Mouse (Mus musculus): Measurements from ENCODE around the gene Yap1. TPM values are rescaled to one million over a fixed set of nuclear protein-coding genes. Genes with fewer than 3 reads are reported as not detected.

Gene Yap1
- 8.3 and 8.7 TPM in 2 replicates for polyA plus RNA-seq (2016; fragmentation: Nextera tagmentation; extraction: Ambion mirVana)

GRCm38 (mm10) chr9:8004370-8004991 lies at the start of gene Yap1:
Gene Yap1, minus strand, starts transcription at chr9:8004596.
- peak; percentile 66 for ATAC-seq
- 0 out of 2 replicates have a peak, but pooled peaks cover 4% of the 10 kb centered on the region for H3K36me3 ChIP-seq
- 1% methylated on average over 57 of the region's 79 CpGs for WGBS (ENCODE audit: insufficient replicate concordance)
- peak within 1 kb of the TSS; percentile 82 for H3K27ac ChIP-seq
- H3K27me3 ChIP-seq (replicated peaks) = peaks cover 95% of the 10 kb centered on the region
- peaks cover 8% of the 10 kb centered on the region; the same call in 1 of the 2 replicates for H3K4me1 ChIP-seq
- peak within 1 kb of the TSS; percentile 67 for H3K9ac ChIP-seq
- H3K4me2 ChIP-seq = peak within 1 kb of the TSS; percentile 62
- H3K4me3 ChIP-seq = peak within 1 kb of the TSS; percentile 61
- no peaks in the 10 kb centered on the region for H3K9me3 ChIP-seq (replicated peaks)

GRCm38 (mm10) chr9:8043044-8043387 lies 38.6 kb upstream of the Yap1 start:
- ATAC-seq = peak; percentile 40; the same call in 1 of the 2 replicates
- Histone ChIP-seq H3K9me3 (replicated peaks) (no peaks in the 10 kb centered on the region), H3K36me3 (no peaks in the 10 kb centered on the region), H3K4me3 (peak overlapping the region; percentile 75), H3K9ac (peak overlapping the region; percentile 71; the same call in 1 of the 2 replicates), H3K4me2 (peak overlapping the region; percentile 91), H3K27ac (no peak overlapping the region), H3K27me3 (replicated peaks) (0 out of 2 replicates have a peak, but pooled peaks cover 4% of the 10 kb centered on the region), H3K4me1 (peaks cover 24% of the 10 kb centered on the region)
- 22% methylated on average over 5 of the region's 5 CpGs for WGBS (ENCODE audit: insufficient replicate concordance)

GRCm38 (mm10) chr9:8042338-8043043 lies 38.1 kb upstream of the Yap1 start, which contains the start of gene Cfap300:
Gene Cfap300, minus strand, starts transcription at chr9:8042823.
- ATAC-seq = peak; percentile 95
- H3K9me3 ChIP-seq (replicated peaks) = no peaks in the 10 kb centered on the region
- no peak within 1 kb of the TSS; the same call in 1 of the 2 replicates for H3K27ac ChIP-seq
- H3K36me3 ChIP-seq = no peaks in the 10 kb centered on the region
- H3K4me1 ChIP-seq = peaks cover 24% of the 10 kb centered on the region
- H3K4me2 ChIP-seq = peak within 1 kb of the TSS; percentile 91
- peak within 1 kb of the TSS; percentile 75 for H3K4me3 ChIP-seq
- WGBS (ENCODE audit: insufficient replicate concordance) = under 1% methylated on average over 39 of the region's 39 CpGs
- 0 out of 2 replicates have a peak, but pooled peaks cover 4% of the 10 kb centered on the region for H3K27me3 ChIP-seq (replicated peaks)
- H3K9ac ChIP-seq = peak within 1 kb of the TSS; percentile 71

- Histone ChIP-seq H3K4me3 (no peak overlapping the region), H3K27ac (no peak overlapping the region), H3K9ac (no peak overlapping the region), H3K36me3 (no peaks in the 10 kb centered on the region), H3K9me3 (replicated peaks) (no peaks in the 10 kb centered on the region), H3K27me3 (replicated peaks) (0 out of 2 replicates have a peak, but pooled peaks cover 7% of the 10 kb centered on the region), H3K4me2 (peak overlapping the region; percentile 27), H3K4me1 (peaks cover 14% of the 10 kb centered on the region)
- 11% methylated on average over 7 of the region's 7 CpGs for WGBS (ENCODE audit: insufficient replicate concordance)
- ATAC-seq = peak; percentile 55
Observed at GRCm38 (mm10) chr9:8035546-8035945, 31.1 kb upstream of the Yap1 start.

- no peaks in the 10 kb centered on the region for H3K36me3 ChIP-seq
- no peak overlapping the region for H3K27ac ChIP-seq
- H3K27me3 ChIP-seq (replicated peaks) = 0 out of 2 replicates have a peak, but pooled peaks cover 7% of the 10 kb centered on the region
- H3K9ac ChIP-seq = no peak overlapping the region
- no peaks in the 10 kb centered on the region for H3K9me3 ChIP-seq (replicated peaks)
- peak overlapping the region; percentile 27; the same call in 1 of the 2 replicates for H3K4me2 ChIP-seq
- ATAC-seq = no peak
- 37% methylated on average over 4 of the region's 4 CpGs for WGBS (ENCODE audit: insufficient replicate concordance)
- no peak overlapping the region for H3K4me3 ChIP-seq
- H3K4me1 ChIP-seq = peaks cover 14% of the 10 kb centered on the region
Observed at GRCm38 (mm10) chr9:8035091-8035490, 30.7 kb upstream of the Yap1 start.

- 0 out of 2 replicates have a peak, but pooled peaks cover 7% of the 10 kb centered on the region for H3K27me3 ChIP-seq (replicated peaks)
- no peaks in the 10 kb centered on the region for H3K36me3 ChIP-seq
- WGBS (ENCODE audit: insufficient replicate concordance) = 45% methylated on average over 1 of the region's 1 CpGs
- peaks cover 6% of the 10 kb centered on the region; the same call in 1 of the 2 replicates for H3K4me1 ChIP-seq
- no peak for ATAC-seq
- H3K9ac ChIP-seq = no peak overlapping the region
- H3K27ac ChIP-seq = no peak overlapping the region
- H3K4me3 ChIP-seq = no peak overlapping the region
- H3K9me3 ChIP-seq (replicated peaks) = no peaks in the 10 kb centered on the region
- H3K4me2 ChIP-seq = no peak overlapping the region
Observed at GRCm38 (mm10) chr9:8034143-8034542, 29.7 kb upstream of the Yap1 start.

GRCm38 (mm10) chr9:8032847-8033246 lies 28.5 kb upstream of the Yap1 start:
- H3K36me3 ChIP-seq = no peaks in the 10 kb centered on the region
- H3K9me3 ChIP-seq (replicated peaks) = no peaks in the 10 kb centered on the region
- no peak overlapping the region for H3K9ac ChIP-seq
- no peak for ATAC-seq
- H3K27ac ChIP-seq = no peak overlapping the region
- 75% methylated on average over 5 of the region's 5 CpGs for WGBS (ENCODE audit: insufficient replicate concordance)
- 0 out of 2 replicates have a peak, but pooled peaks cover 7% of the 10 kb centered on the region for H3K27me3 ChIP-seq (replicated peaks)
- H3K4me3 ChIP-seq = no peak overlapping the region
- H3K4me1 ChIP-seq = 0 out of 2 replicates have a peak, but pooled peaks cover 5% of the 10 kb centered on the region
- no peak overlapping the region for H3K4me2 ChIP-seq

- no peak for ATAC-seq
- Histone ChIP-seq H3K4me1 (no peaks in the 10 kb centered on the region), H3K4me3 (no peak overlapping the region), H3K9ac (no peak overlapping the region), H3K27me3 (replicated peaks) (peaks cover 29% of the 10 kb centered on the region), H3K36me3 (no peaks in the 10 kb centered on the region), H3K27ac (no peak overlapping the region), H3K4me2 (no peak overlapping the region), H3K9me3 (replicated peaks) (no peaks in the 10 kb centered on the region)
- 66% methylated on average over 5 of the region's 5 CpGs for WGBS (ENCODE audit: insufficient replicate concordance)
Observed at GRCm38 (mm10) chr9:8018609-8019008, 14.2 kb upstream of the Yap1 start.

- Histone ChIP-seq H3K27ac (no peak overlapping the region), H3K4me1 (no peaks in the 10 kb centered on the region), H3K27me3 (replicated peaks) (peaks cover 39% of the 10 kb centered on the region), H3K36me3 (no peaks in the 10 kb centered on the region), H3K9me3 (replicated peaks) (no peaks in the 10 kb centered on the region), H3K4me2 (no peak overlapping the region), H3K4me3 (no peak overlapping the region), H3K9ac (no peak overlapping the region)
- 19% methylated on average over 17 of the region's 20 CpGs for WGBS (ENCODE audit: insufficient replicate concordance)
- ATAC-seq = 0 out of 2 replicates have a peak, but pooled peaks have one; percentile 24
Observed at GRCm38 (mm10) chr9:8017253-8017913, 13.0 kb upstream of the Yap1 start.

- Histone ChIP-seq H3K27me3 (replicated peaks) (peaks cover 96% of the 10 kb centered on the region), H3K36me3 (0 out of 2 replicates have a peak, but pooled peaks cover 4% of the 10 kb centered on the region), H3K9ac (peak overlapping the region; percentile 67), H3K4me2 (peak overlapping the region; percentile 62), H3K9me3 (replicated peaks) (no peaks in the 10 kb centered on the region), H3K27ac (peak overlapping the region; percentile 82), H3K4me1 (peaks cover 8% of the 10 kb centered on the region; the same call in 1 of the 2 replicates), H3K4me3 (peak overlapping the region; percentile 61)
- WGBS (ENCODE audit: insufficient replicate concordance) = under 1% methylated on average over 77 of the region's 82 CpGs
- peak; percentile 58 for ATAC-seq
Observed at GRCm38 (mm10) chr9:8003301-8004271, 810 bp downstream of the Yap1 start.
